In genomic region chr5:14107365-14107764, GRCm38 (mm10) we compare ENCODE assay signal across 24 mouse cellular contexts.
"Had no signal": no experiment of that assay in that cellular context is flagged by ENCODE, and none has a peak within 500 bp of the region (broad histone marks: within the 10 kb centered on the region; RNA-seq: fewer than 3 reads in every experiment).

No protein-coding gene starts in this region.

- H3K4me1 ChIP-seq: heart, embryonic 10.5 days; heart, embryonic 13.5 days; heart, embryonic 15.5 days; hindbrain, embryonic 13.5 days; hindbrain, embryonic 15.5 days; kidney, embryonic 15.5 days had no signal

- H3K27ac ChIP-seq: gastrocnemius, adult 2 months; heart, embryonic 10.5 days; heart, embryonic 13.5 days; heart, embryonic 15.5 days; hindbrain, embryonic 13.5 days; hindbrain, embryonic 15.5 days; hindbrain, postnatal 0 days; kidney, embryonic 15.5 days; kidney, postnatal 0 days had no signal

- ATAC-seq: forebrain, embryonic 16.5 days; hindbrain, postnatal 0 days; intestine, embryonic 16.5 days had no signal

- DNase-seq: gastrocnemius, adult 2 months; gastrocnemius, postnatal 10 days; gastrocnemius, postnatal 25 days; heart, adult 18-20 months; heart, postnatal 14 days; heart, postnatal 36 days; kidney, adult 11 months; kidney, adult 2 months; kidney, adult 9 months; kidney, postnatal 14 days; kidney, postnatal 36 days; layer of hippocampus, adult 9-11 months; layer of hippocampus, postnatal 36 days; left cerebral cortex, postnatal 4 days had no signal

- H3K4me3 ChIP-seq: gastrocnemius, adult 2 months; heart, embryonic 10.5 days; heart, embryonic 13.5 days; heart, embryonic 15.5 days; hindbrain, embryonic 13.5 days; hindbrain, embryonic 15.5 days; kidney, embryonic 15.5 days had no signal

- H3K4me2 ChIP-seq: heart, embryonic 13.5 days; heart, embryonic 15.5 days; hindbrain, embryonic 13.5 days; hindbrain, embryonic 15.5 days; kidney, embryonic 15.5 days had no signal

- H3K9me3 ChIP-seq: heart, embryonic 10.5 days; heart, embryonic 13.5 days; heart, embryonic 15.5 days; hindbrain, embryonic 13.5 days; hindbrain, embryonic 15.5 days; kidney, embryonic 15.5 days had no signal

- H3K36me3 ChIP-seq: heart, embryonic 10.5 days; heart, embryonic 13.5 days; heart, embryonic 15.5 days; hindbrain, embryonic 13.5 days; hindbrain, embryonic 15.5 days; kidney, embryonic 15.5 days had no signal

- H3K27me3 ChIP-seq: heart, embryonic 13.5 days; heart, embryonic 15.5 days; hindbrain, embryonic 13.5 days; hindbrain, embryonic 15.5 days; kidney, embryonic 15.5 days had no signal

- H3K9ac ChIP-seq: heart, embryonic 13.5 days; heart, embryonic 15.5 days; hindbrain, embryonic 13.5 days; hindbrain, embryonic 15.5 days; kidney, embryonic 15.5 days had no signal
